Mouse (Mus musculus) lung, embryonic 14.5 days (tissue): Measurements from ENCODE around the gene Btnl10. TPM values are rescaled to one million over a fixed set of nuclear protein-coding genes. Genes with fewer than 3 reads are reported as not detected.

Experiments
- ATAC-seq: fragments of 200-750 bp; cut with Nextera tagmentation; 2 replicates; pipeline ENCODE4 v1.8.0; 2017; ENCODE audit warnings: mild to moderate bottlenecking, moderate TSS enrichment, moderate library complexity; ENCODE audit not compliant: insufficient read depth
- DNase-seq: peaks from one replicate; pipeline ENCODE4 v3.0.0-alpha.2; 2015
- H3K27ac ChIP-seq: fragments of 300-500 bp; sonication (generic); 2 replicates; pipeline ENCODE4 v1.5.1; 2014; ENCODE audit warnings: low read depth, mild to moderate bottlenecking, moderate library complexity
- H3K27me3 ChIP-seq: fragments of 300-500 bp; sonication (generic); 2 replicates; pipeline ENCODE4 v1.6.1; 2014; ENCODE audit warnings: low read length, control low read depth; ENCODE audit not compliant: insufficient read depth
- H3K36me3 ChIP-seq: fragments of 300-500 bp; sonication (generic); 2 replicates; pipeline ENCODE4 v1.6.1; 2014; ENCODE audit warnings: control low read depth; ENCODE audit not compliant: insufficient read depth
- H3K4me1 ChIP-seq: fragments of 300-500 bp; sonication (generic); 2 replicates; pipeline ENCODE4 v1.6.1; 2014; ENCODE audit warnings: antibody characterized with exemption, control low read depth; ENCODE audit not compliant: insufficient read depth
- H3K4me2 ChIP-seq: fragments of 300-500 bp; sonication (generic); 2 replicates; pipeline ENCODE4 v1.6.1; 2014; ENCODE audit warnings: mild to moderate bottlenecking
- H3K4me3 ChIP-seq: fragments of 300-500 bp; sonication (generic); 2 replicates; pipeline ENCODE4 v1.5.1; 2014; ENCODE audit warnings: low read depth, low read length
- H3K9ac ChIP-seq: fragments of 300-500 bp; sonication (generic); 2 replicates; pipeline ENCODE4 v1.6.1; 2014
- H3K9me3 ChIP-seq: fragments of 300-500 bp; sonication (generic); 2 replicates; pipeline ENCODE4 v1.6.1; 2016; ENCODE audit warnings: low read depth, low read length, control low read depth
- CTCF ChIP-seq: IDR thresholded peaks from 2 replicates; pipeline ENCODE4 v1.5.1; 2016; ENCODE audit warnings: antibody characterized with exemption, low read depth
- WGBS: fragments of 180-500 bp; shearing (Covaris S2); extraction: QIAGEN DNeasy Blood & Tissue Kit; methylation state at CpG from one replicate; pipeline ENCODE4 v1.1.7; 2014; 5-methylcytosine and 5-hydroxymethylcytosine counted together
- polyA plus RNA-seq: library from polyadenylated mRNA; unstranded; fragments of >200 nt; fragmentation: Nextera tagmentation; extraction: Ambion mirVana; gene quantifications from 2 replicates; pipeline ENCODE4 v1.2.1, GENCODE M21; 2014

The Btnl10 gene
- not detected in 2 replicates for polyA plus RNA-seq

DNA sequence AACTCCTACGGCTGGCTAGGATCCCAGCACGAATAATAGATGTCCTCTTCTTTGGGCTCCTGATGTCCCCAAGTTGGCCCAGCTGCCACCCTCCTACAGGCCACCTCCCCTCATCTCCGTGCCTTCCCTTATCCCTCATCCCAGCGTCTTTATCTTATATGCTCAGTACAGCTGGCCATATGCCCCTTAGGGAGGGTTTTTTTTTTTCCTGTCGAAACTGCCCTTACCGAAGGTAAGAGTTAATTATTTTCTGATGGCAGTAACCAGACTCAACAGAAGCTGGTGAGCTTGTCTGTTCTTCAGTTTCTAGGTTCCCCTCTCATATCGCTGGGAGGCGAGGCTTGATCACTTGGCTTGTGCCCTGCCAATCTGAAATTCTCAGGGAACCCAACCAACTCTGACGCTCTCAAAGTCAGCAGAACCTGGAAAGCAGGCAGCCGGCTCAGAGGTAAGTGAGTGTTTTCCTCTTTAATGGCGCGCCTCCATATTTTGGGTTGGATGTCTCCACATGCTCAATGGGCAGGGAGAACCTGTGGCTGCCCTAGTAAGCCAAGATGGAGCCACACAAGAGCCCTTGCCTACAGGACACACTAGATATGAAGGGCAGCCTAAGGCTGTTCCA lies at the start of gene Btnl10:
Gene Btnl10 (plus strand): TSS at position 164 of the 622 bp plus-strand sequence.
- Histone ChIP-seq H3K4me1 (no peaks in the 10 kb centered on the region), H3K9me3 (no peaks in the 10 kb centered on the region), H3K9ac (peak within 1 kb of the TSS; percentile 29; the same call in 1 of the 2 replicates), H3K27me3 (no peaks in the 10 kb centered on the region), H3K36me3 (no peaks in the 10 kb centered on the region), H3K4me2 (no peak within 1 kb of the TSS; the same call in 1 of the 2 replicates), H3K27ac (no peak within 1 kb of the TSS), H3K4me3 (peak within 1 kb of the TSS; percentile 8; the same call in 1 of the 2 replicates)
- no peak for TF ChIP-seq CTCF
- 76% methylated on average over 12 of the region's 12 CpGs for WGBS
- DNase-seq = no peak
- ATAC-seq = no peak

DNA sequence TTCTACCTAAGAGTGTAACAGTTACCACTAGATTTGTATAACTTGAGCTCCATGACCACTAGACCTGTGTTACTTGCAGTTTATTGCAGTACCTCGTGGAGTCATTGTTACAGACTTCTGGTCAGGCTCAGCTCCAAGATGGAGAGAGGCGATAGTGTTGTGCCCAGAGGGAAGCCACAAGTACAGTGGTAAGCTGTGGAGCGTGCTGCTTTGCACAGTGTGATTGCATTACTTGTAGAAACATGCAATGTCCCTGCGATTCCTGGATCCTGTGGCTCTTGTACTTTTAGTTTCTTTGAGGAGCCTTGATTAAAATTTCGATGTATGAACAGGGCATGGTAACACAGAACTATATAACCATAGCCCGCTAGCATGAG lies 49.8 kb upstream of the Btnl10 start:
- ATAC-seq (no peak), DNase-seq (no peak)
- no peaks in the 10 kb centered on the region for H3K27me3 ChIP-seq
- no peak overlapping the region for H3K27ac ChIP-seq
- peak overlapping the region; percentile 81 for H3K4me2 ChIP-seq
- TF ChIP-seq CTCF = no peak
- H3K36me3 ChIP-seq = peaks cover 7% of the 10 kb centered on the region
- no peaks in the 10 kb centered on the region for H3K9me3 ChIP-seq
- peaks cover 3% of the 10 kb centered on the region; the same call in 1 of the 2 replicates for H3K4me1 ChIP-seq
- H3K4me3 ChIP-seq = peak overlapping the region; percentile 63
- 78% methylated on average over 6 of the region's 6 CpGs for WGBS
- H3K9ac ChIP-seq = peak overlapping the region; percentile 74; the same call in 1 of the 2 replicates

GRCm38 (mm10) chr11:58870961-58871360 lies 46.7 kb upstream of the Btnl10 start:
- Histone ChIP-seq H3K9me3 (no peaks in the 10 kb centered on the region), H3K9ac (no peak overlapping the region), H3K27me3 (no peaks in the 10 kb centered on the region), H3K4me3 (no peak overlapping the region), H3K27ac (no peak overlapping the region), H3K4me2 (no peak overlapping the region), H3K36me3 (peaks cover 9% of the 10 kb centered on the region), H3K4me1 (peaks cover 3% of the 10 kb centered on the region; the same call in 1 of the 2 replicates)
- ATAC-seq (no peak), DNase-seq (no peak)
- 78% methylated on average over 4 of the region's 4 CpGs for WGBS
- no peak for TF ChIP-seq CTCF

- H3K4me3 ChIP-seq = no peak overlapping the region
- WGBS = 82% methylated on average over 8 of the region's 8 CpGs
- no peak overlapping the region for H3K9ac ChIP-seq
- peaks cover 24% of the 10 kb centered on the region for H3K36me3 ChIP-seq
- H3K4me2 ChIP-seq = no peak overlapping the region
- no peak for ATAC-seq
- H3K9me3 ChIP-seq = no peaks in the 10 kb centered on the region
- H3K27me3 ChIP-seq = no peaks in the 10 kb centered on the region
- no peak for DNase-seq
- no peak for TF ChIP-seq CTCF
- no peaks in the 10 kb centered on the region for H3K4me1 ChIP-seq
- no peak overlapping the region for H3K27ac ChIP-seq
Observed at GRCm38 (mm10) chr11:58883756-58884155, 34.0 kb upstream of the Btnl10 start.

DNA sequence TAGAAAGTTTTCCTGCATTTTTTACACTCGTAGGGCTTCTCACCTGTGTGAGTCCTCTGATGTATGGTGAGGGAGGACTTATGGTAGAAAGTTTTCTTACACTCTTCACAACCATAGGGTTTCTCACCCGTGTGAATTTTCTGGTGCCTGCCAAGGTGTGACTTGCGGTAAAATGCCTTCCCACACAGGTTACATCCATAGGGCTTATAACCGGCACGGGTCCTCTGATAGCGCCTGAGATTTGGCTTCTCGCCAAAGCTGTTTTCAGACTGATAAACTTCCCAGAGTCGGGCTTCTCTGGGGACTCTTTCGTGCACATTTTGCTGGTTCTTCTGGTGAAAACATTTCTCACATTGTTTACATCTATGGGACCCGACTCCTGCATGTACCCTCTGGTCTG lies 27.2 kb upstream of the Btnl10 start:
- H3K4me3 ChIP-seq = no peak overlapping the region
- no peak for TF ChIP-seq CTCF
- no peaks in the 10 kb centered on the region for H3K27me3 ChIP-seq
- no peak overlapping the region for H3K4me2 ChIP-seq
- no peak overlapping the region for H3K27ac ChIP-seq
- ATAC-seq (no peak), DNase-seq (no peak)
- no peak overlapping the region for H3K9ac ChIP-seq
- H3K36me3 ChIP-seq = peaks cover 53% of the 10 kb centered on the region
- WGBS = 83% methylated on average over 10 of the region's 10 CpGs
- no peaks in the 10 kb centered on the region for H3K9me3 ChIP-seq
- H3K4me1 ChIP-seq = no peaks in the 10 kb centered on the region

DNA sequence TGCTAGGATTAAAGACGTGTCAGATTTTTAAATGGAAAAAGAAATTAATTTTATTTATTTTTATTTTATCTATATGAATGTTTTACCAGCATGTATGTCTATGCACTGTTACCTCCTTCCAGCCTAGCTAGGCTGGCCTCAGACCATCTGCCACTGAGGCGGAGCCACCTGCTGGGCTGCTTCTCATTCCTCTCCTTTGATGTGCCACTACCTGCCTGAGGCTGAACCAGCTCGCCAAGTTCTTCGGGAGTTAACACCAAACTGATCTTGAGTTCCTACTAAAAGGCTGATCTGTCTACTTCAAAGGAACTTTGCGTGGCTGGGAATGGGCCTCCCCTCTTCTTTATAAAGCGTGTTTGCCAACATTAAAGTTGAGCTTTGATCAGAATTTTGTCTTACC lies 23.3 kb upstream of the Btnl10 start:
- no peak for ATAC-seq
- Histone ChIP-seq H3K27ac (no peak overlapping the region), H3K9ac (no peak overlapping the region), H3K36me3 (peaks cover 79% of the 10 kb centered on the region), H3K9me3 (no peaks in the 10 kb centered on the region), H3K4me2 (no peak overlapping the region), H3K4me3 (no peak overlapping the region), H3K27me3 (no peaks in the 10 kb centered on the region), H3K4me1 (no peaks in the 10 kb centered on the region)
- TF ChIP-seq CTCF = no peak
- DNase-seq = peak; percentile 9
- 65% methylated on average over 6 of the region's 6 CpGs for WGBS

- H3K27me3 ChIP-seq = no peaks in the 10 kb centered on the region
- DNase-seq = no peak
- no peak for ATAC-seq
- H3K4me2 ChIP-seq = no peak overlapping the region
- peaks cover 76% of the 10 kb centered on the region for H3K36me3 ChIP-seq
- no peak overlapping the region for H3K27ac ChIP-seq
- H3K4me3 ChIP-seq = no peak overlapping the region
- TF ChIP-seq CTCF = no peak
- H3K9ac ChIP-seq = no peak overlapping the region
- H3K9me3 ChIP-seq = no peaks in the 10 kb centered on the region
- WGBS = 79% methylated on average over 6 of the region's 6 CpGs
- no peaks in the 10 kb centered on the region for H3K4me1 ChIP-seq
Observed at GRCm38 (mm10) chr11:58897485-58897884, 20.2 kb upstream of the Btnl10 start.
